Mouse (Mus musculus): ENCODE results near the gene Msantd3. TPM values are rescaled to one million over a fixed set of nuclear protein-coding genes. Genes with fewer than 3 reads are reported as not detected.

The Msantd3 gene
- polyA plus RNA-seq, 1 experiment from 2014 or later, result 66.3 TPM

GRCm38 (mm10) chr4:48561824-48562223 is 22.1 kb downstream of the Msantd3 start:
- H3K27ac ChIP-seq (replicated peaks; ENCODE audit: low read depth, low read length), result no peak overlapping the region
- H3K36me3 ChIP-seq (replicated peaks; ENCODE audit: control insufficient read depth, insufficient read depth, low read depth, low read length), result 0 out of 2 replicates have a peak, but pooled peaks cover 3% of the 10 kb centered on the region
- H3K4me3 ChIP-seq (ENCODE audit: low read depth, low read length), result no peak overlapping the region
- 94% methylated on average over 8 of the region's 8 CpGs for WGBS
- ATAC-seq (replicated peaks; ENCODE audit: insufficient number of reproducible peaks, low FRiP score, low TSS enrichment, low read depth) (no peak), DNase-seq (ENCODE audit: low spot score) (no peak)
- no peak overlapping the region for H3K9ac ChIP-seq (replicated peaks; ENCODE audit: low read length)
- no peaks in the 10 kb centered on the region for H3K27me3 ChIP-seq (ENCODE audit: control insufficient read depth, insufficient read depth, low read length)
- no peaks in the 10 kb centered on the region for H3K9me3 ChIP-seq (replicated peaks; ENCODE audit: control insufficient read depth, low read length)
- no peaks in the 10 kb centered on the region for H3K4me1 ChIP-seq (ENCODE audit: control insufficient read depth, insufficient read depth, low read length)
- H3K4me2 ChIP-seq (ENCODE audit: low read depth, low read length), result no peak overlapping the region

GRCm38 (mm10) chr4:48564962-48565361 is 25.2 kb downstream of the Msantd3 start:
- 0 out of 2 replicates have a peak, but pooled peaks cover 3% of the 10 kb centered on the region for H3K36me3 ChIP-seq (replicated peaks; ENCODE audit: control insufficient read depth, insufficient read depth, low read depth, low read length)
- no peak for ATAC-seq (replicated peaks; ENCODE audit: insufficient number of reproducible peaks, low FRiP score, low TSS enrichment, low read depth)

DNA sequence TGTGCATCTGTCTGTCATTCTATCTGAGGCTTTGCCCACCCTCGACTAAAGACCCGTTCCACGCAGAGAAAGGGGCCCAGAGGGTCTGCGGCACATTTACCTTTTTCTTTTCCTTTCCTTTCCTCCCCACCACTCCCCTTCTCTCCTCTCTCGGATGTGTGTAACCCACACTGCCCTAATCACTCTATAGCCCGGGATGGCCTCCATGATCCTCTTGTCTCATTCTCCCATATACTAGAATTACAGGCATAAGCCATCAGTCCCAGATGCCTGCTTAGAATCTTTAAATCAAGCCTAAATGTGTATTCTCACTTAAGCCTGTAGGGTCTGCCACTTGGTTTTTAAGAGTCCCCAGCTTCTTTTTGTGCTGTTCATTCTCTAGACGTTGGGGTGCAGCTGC is 36.6 kb downstream of the Msantd3 start:
- 89% methylated on average over 7 of the region's 7 CpGs for WGBS
- H3K27ac ChIP-seq (replicated peaks; ENCODE audit: low read depth, low read length), result no peak overlapping the region
- H3K4me1 ChIP-seq (ENCODE audit: control insufficient read depth, insufficient read depth, low read length), result no peaks in the 10 kb centered on the region
- H3K9ac ChIP-seq (replicated peaks; ENCODE audit: low read length), result no peak overlapping the region
- no peak overlapping the region for H3K4me3 ChIP-seq (ENCODE audit: low read depth, low read length)
- no peaks in the 10 kb centered on the region for H3K36me3 ChIP-seq (replicated peaks; ENCODE audit: control insufficient read depth, insufficient read depth, low read depth, low read length)
- no peaks in the 10 kb centered on the region for H3K9me3 ChIP-seq (replicated peaks; ENCODE audit: control insufficient read depth, low read length)
- H3K27me3 ChIP-seq (ENCODE audit: control insufficient read depth, insufficient read depth, low read length), result no peaks in the 10 kb centered on the region
- ATAC-seq (replicated peaks; ENCODE audit: insufficient number of reproducible peaks, low FRiP score, low TSS enrichment, low read depth) (no peak), DNase-seq (ENCODE audit: low spot score) (no peak)
- no peak overlapping the region for H3K4me2 ChIP-seq (ENCODE audit: low read depth, low read length)

More at GRCm38 (mm10) chr4:48564962-48565361, 25.2 kb downstream of the Msantd3 start:
- Histone ChIP-seq H3K9ac (replicated peaks; ENCODE audit: low read length) (no peak overlapping the region), H3K9me3 (replicated peaks; ENCODE audit: control insufficient read depth, low read length) (no peaks in the 10 kb centered on the region), H3K4me2 (ENCODE audit: low read depth, low read length) (no peak overlapping the region), H3K27ac (replicated peaks; ENCODE audit: low read depth, low read length) (no peak overlapping the region), H3K27me3 (ENCODE audit: control insufficient read depth, insufficient read depth, low read length) (no peaks in the 10 kb centered on the region), H3K4me3 (ENCODE audit: low read depth, low read length) (no peak overlapping the region), H3K4me1 (ENCODE audit: control insufficient read depth, insufficient read depth, low read length) (no peaks in the 10 kb centered on the region)
- no peak for DNase-seq (ENCODE audit: low spot score)

DNA sequence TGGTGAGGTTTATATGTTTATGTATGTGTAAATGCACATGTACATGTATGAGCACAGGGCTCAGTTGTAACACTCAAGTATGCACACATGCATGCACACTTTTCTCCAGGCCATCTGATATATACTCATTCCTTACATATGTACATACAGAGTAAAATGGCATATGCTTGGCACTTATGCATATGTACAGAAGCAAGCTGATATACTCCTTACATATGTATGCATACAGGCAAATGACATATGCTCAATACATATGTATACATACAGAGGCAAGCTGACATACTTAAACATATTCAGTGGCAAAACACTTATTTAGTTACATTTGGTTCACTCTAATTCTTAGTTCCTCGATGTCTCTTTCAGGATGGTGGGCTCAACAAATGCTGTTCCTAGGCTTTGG is 38.1 kb downstream of the Msantd3 start:
- Histone ChIP-seq H3K4me3 (ENCODE audit: low read depth, low read length) (no peak overlapping the region), H3K4me2 (ENCODE audit: low read depth, low read length) (no peak overlapping the region), H3K36me3 (replicated peaks; ENCODE audit: control insufficient read depth, insufficient read depth, low read depth, low read length) (no peaks in the 10 kb centered on the region), H3K9ac (replicated peaks; ENCODE audit: low read length) (no peak overlapping the region), H3K27ac (replicated peaks; ENCODE audit: low read depth, low read length) (no peak overlapping the region), H3K27me3 (ENCODE audit: control insufficient read depth, insufficient read depth, low read length) (no peaks in the 10 kb centered on the region), H3K4me1 (ENCODE audit: control insufficient read depth, insufficient read depth, low read length) (no peaks in the 10 kb centered on the region), H3K9me3 (replicated peaks; ENCODE audit: control insufficient read depth, low read length) (no peaks in the 10 kb centered on the region)
- DNase-seq (ENCODE audit: low spot score) (no peak), ATAC-seq (replicated peaks; ENCODE audit: insufficient number of reproducible peaks, low FRiP score, low TSS enrichment, low read depth) (no peak)
- WGBS, result 93% methylated on average over 1 of the region's 1 CpGs

GRCm38 (mm10) chr4:48578399-48578798 is 38.7 kb downstream of the Msantd3 start:
- ATAC-seq (replicated peaks; ENCODE audit: insufficient number of reproducible peaks, low FRiP score, low TSS enrichment, low read depth) (no peak), DNase-seq (ENCODE audit: low spot score) (no peak)
- Histone ChIP-seq H3K4me1 (ENCODE audit: control insufficient read depth, insufficient read depth, low read length) (no peaks in the 10 kb centered on the region), H3K27me3 (ENCODE audit: control insufficient read depth, insufficient read depth, low read length) (no peaks in the 10 kb centered on the region), H3K9me3 (replicated peaks; ENCODE audit: control insufficient read depth, low read length) (no peaks in the 10 kb centered on the region), H3K36me3 (replicated peaks; ENCODE audit: control insufficient read depth, insufficient read depth, low read depth, low read length) (no peaks in the 10 kb centered on the region), H3K4me2 (ENCODE audit: low read depth, low read length) (no peak overlapping the region), H3K27ac (replicated peaks; ENCODE audit: low read depth, low read length) (no peak overlapping the region), H3K4me3 (ENCODE audit: low read depth, low read length) (no peak overlapping the region), H3K9ac (replicated peaks; ENCODE audit: low read length) (no peak overlapping the region)
- 73% methylated on average over 4 of the region's 4 CpGs for WGBS

- ATAC-seq (replicated peaks; ENCODE audit: insufficient number of reproducible peaks, low FRiP score, low TSS enrichment, low read depth) (no peak), DNase-seq (ENCODE audit: low spot score) (no peak)
- no peak overlapping the region for H3K4me3 ChIP-seq (ENCODE audit: low read depth, low read length)
- H3K27me3 ChIP-seq (ENCODE audit: control insufficient read depth, insufficient read depth, low read length), result no peaks in the 10 kb centered on the region
- no peaks in the 10 kb centered on the region for H3K4me1 ChIP-seq (ENCODE audit: control insufficient read depth, insufficient read depth, low read length)
- H3K27ac ChIP-seq (replicated peaks; ENCODE audit: low read depth, low read length), result no peak overlapping the region
- 57% methylated on average over 6 of the region's 6 CpGs for WGBS
- H3K4me2 ChIP-seq (ENCODE audit: low read depth, low read length), result no peak overlapping the region
- no peaks in the 10 kb centered on the region for H3K36me3 ChIP-seq (replicated peaks; ENCODE audit: control insufficient read depth, insufficient read depth, low read depth, low read length)
- no peaks in the 10 kb centered on the region for H3K9me3 ChIP-seq (replicated peaks; ENCODE audit: control insufficient read depth, low read length)
- H3K9ac ChIP-seq (replicated peaks; ENCODE audit: low read length), result no peak overlapping the region
Measured at GRCm38 (mm10) chr4:48579475-48580110, 39.9 kb downstream of the Msantd3 start.

DNA sequence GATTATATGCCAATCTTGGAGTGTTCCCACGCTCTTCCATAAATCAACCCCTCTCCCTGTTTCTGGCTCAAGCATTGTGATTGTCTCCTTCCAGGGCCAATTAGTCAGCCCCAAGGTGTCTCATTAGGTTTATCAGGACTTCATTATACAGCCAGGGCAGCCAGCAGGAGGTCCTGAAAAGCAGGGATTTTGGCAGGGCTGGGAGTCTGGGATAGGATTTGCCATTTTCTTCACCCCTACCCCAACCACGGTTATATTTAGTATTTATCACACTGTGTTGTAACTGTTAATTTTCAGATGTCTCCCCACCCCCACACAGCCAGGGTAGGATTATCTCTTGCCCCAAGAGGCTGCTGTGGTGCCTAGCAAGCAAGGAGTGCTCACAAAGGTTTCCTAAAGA is 41.5 kb downstream of the Msantd3 start:
- H3K4me1 ChIP-seq (ENCODE audit: control insufficient read depth, insufficient read depth, low read length), result no peaks in the 10 kb centered on the region
- no peak overlapping the region for H3K9ac ChIP-seq (replicated peaks; ENCODE audit: low read length)
- H3K4me3 ChIP-seq (ENCODE audit: low read depth, low read length), result no peak overlapping the region
- DNase-seq (ENCODE audit: low spot score) (no peak), ATAC-seq (replicated peaks; ENCODE audit: insufficient number of reproducible peaks, low FRiP score, low TSS enrichment, low read depth) (no peak)
- 18% methylated on average over 2 of the region's 2 CpGs for WGBS
- no peaks in the 10 kb centered on the region for H3K36me3 ChIP-seq (replicated peaks; ENCODE audit: control insufficient read depth, insufficient read depth, low read depth, low read length)
- no peak overlapping the region for H3K27ac ChIP-seq (replicated peaks; ENCODE audit: low read depth, low read length)
- no peaks in the 10 kb centered on the region for H3K9me3 ChIP-seq (replicated peaks; ENCODE audit: control insufficient read depth, low read length)
- H3K4me2 ChIP-seq (ENCODE audit: low read depth, low read length), result no peak overlapping the region
- H3K27me3 ChIP-seq (ENCODE audit: control insufficient read depth, insufficient read depth, low read length), result no peaks in the 10 kb centered on the region

DNA sequence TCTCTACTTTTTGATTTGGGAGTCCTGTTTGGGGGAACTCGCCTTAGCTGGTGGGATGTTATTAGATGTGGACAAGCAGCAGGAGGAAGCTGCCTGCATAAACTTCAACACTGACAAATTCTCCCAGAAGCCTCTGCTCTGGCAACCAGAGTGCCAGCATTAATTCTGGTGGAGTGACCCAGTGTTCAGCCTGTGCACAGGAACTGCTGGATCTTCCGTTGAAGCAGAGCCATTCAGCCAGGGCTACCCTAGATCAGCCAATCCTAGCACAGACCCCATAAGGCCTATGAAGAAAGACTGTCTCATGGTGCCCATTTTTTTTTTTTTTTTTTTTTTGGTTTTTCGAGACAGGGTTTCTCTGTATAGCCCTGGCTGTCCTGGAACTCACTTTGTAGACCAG is 42.3 kb downstream of the Msantd3 start:
- ATAC-seq (replicated peaks; ENCODE audit: insufficient number of reproducible peaks, low FRiP score, low TSS enrichment, low read depth), result no peak
- 71% methylated on average over 2 of the region's 3 CpGs for WGBS
- Histone ChIP-seq H3K27ac (replicated peaks; ENCODE audit: low read depth, low read length) (no peak overlapping the region), H3K4me1 (ENCODE audit: control insufficient read depth, insufficient read depth, low read length) (no peaks in the 10 kb centered on the region), H3K9me3 (replicated peaks; ENCODE audit: control insufficient read depth, low read length) (no peaks in the 10 kb centered on the region), H3K4me2 (ENCODE audit: low read depth, low read length) (no peak overlapping the region), H3K9ac (replicated peaks; ENCODE audit: low read length) (no peak overlapping the region), H3K4me3 (ENCODE audit: low read depth, low read length) (no peak overlapping the region), H3K36me3 (replicated peaks; ENCODE audit: control insufficient read depth, insufficient read depth, low read depth, low read length) (no peaks in the 10 kb centered on the region), H3K27me3 (ENCODE audit: control insufficient read depth, insufficient read depth, low read length) (no peaks in the 10 kb centered on the region)
- DNase-seq (ENCODE audit: low spot score), result no peak
